9 mouse cellular contexts compared by ENCODE assay signal in the genomic region with DNA sequence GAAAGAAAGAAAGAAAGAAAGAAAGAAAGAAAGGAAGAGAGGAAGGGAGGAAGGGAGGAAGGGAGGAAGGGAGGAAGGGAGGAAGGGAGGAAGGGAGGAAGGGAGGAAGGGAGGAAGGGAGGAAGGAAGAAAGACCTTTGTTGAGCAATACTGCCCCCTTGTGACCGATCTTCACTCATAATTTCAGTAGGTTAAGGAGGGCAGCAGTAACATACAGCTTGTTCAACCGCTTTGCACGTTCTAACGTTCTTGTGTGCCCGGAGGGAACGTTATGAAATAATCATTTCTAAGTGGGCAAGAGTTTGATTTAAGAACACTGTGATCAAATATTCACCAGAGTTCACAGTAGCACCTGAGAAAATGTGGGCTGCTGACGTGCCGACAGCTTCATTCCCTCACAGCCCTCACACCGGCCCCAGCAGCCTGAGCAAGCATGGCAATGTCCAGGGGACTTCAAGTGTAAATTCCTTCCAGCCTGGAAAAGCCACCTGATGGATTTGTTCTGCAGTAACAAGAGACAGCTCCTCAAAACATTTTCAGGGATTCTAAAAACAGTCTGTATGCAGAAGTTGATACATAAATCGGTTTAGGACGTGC. TPM values are rescaled to one million over a fixed set of nuclear protein-coding genes. Genes with fewer than 3 reads are reported as not detected.
DNase-seq lines count a peak whose midpoint lies in the region; ATAC-seq and TF ChIP-seq lines count a peak whose summit lies in the region.
"Had no signal": no experiment of that assay in that cellular context is flagged by ENCODE, and none has a peak within 500 bp of the region (broad histone marks: within the 10 kb centered on the region; RNA-seq: fewer than 3 reads in every experiment).

No protein-coding gene starts in this region.

- peak; percentile 68 for DNase-seq in intestine, embryonic 14.5 days (ENCODE audit: low spot score)
- DNase-seq in 416B (ENCODE audit: low read depth) = peak; percentile 57
- no peak for DNase-seq in ES-E14 (ENCODE audit: low read depth, low spot score)
- peak; percentile 42 for DNase-seq in embryo, embryonic 9.5 days (ENCODE audit: extremely low spot score)
- peak; percentile 64 for DNase-seq in limb, embryonic 10.5 days (ENCODE audit: low spot score)
- DNase-seq in splenic B cell, adult 2 months (ENCODE audit: low read depth, low spot score) = peak; percentile 70
- DNase-seq in frontal cortex, postnatal 10 days (ENCODE audit: low spot score in 2 of 2) = no peak

- in situ Hi-C loops in ES-E14 (cut with MboI; ENCODE audit: low sequenced_read_pairs in 2 of 2, unreplicated experiment in 2 of 2) = loop anchor here in 1 of 2 experiments (25.0 kb wide), 1 partner anchor 352 kb away; no protein-coding TSS in a partner anchor

- WGBS in intestine, embryonic 14.5 days = 29% methylated on average over 11 of the region's 11 CpGs
- 33% methylated on average over 11 of the region's 11 CpGs for WGBS in intestine, embryonic 16.5 days
- 49% methylated on average over 11 of the region's 11 CpGs for WGBS in limb, embryonic 10.5 days

- no peak for ATAC-seq in intestine, embryonic 14.5 days (replicated peaks; ENCODE audit: low FRiP score, low TSS enrichment, low read depth)
- ATAC-seq in intestine, embryonic 16.5 days = no peak

- no peaks in the 10 kb centered on the region for H3K36me3 ChIP-seq in intestine, embryonic 14.5 days (ENCODE audit: control insufficient read depth, insufficient read depth, low read length)
- H3K36me3 ChIP-seq in intestine, embryonic 16.5 days (ENCODE audit: control insufficient read depth, insufficient read depth, low read length) = no peaks in the 10 kb centered on the region
- H3K36me3 ChIP-seq in ES-E14 (ENCODE audit: control insufficient read depth, insufficient read depth, low read length, poor library complexity, severe bottlenecking) = no peaks in the 10 kb centered on the region
- H3K36me3 ChIP-seq in limb, embryonic 10.5 days = no peaks in the 10 kb centered on the region
- no peaks in the 10 kb centered on the region for H3K36me3 ChIP-seq in splenic B cell, adult 2 months (ENCODE audit: control insufficient read depth, insufficient read depth, low read length, poor library complexity, severe bottlenecking)
- H3K36me3 ChIP-seq: embryonic facial prominence, embryonic 15.5 days had no signal

- H3K27me3 ChIP-seq in intestine, embryonic 14.5 days (replicated peaks; ENCODE audit: control insufficient read depth, insufficient read depth, low read length) = no peaks in the 10 kb centered on the region
- H3K27me3 ChIP-seq in intestine, embryonic 16.5 days (replicated peaks; ENCODE audit: control insufficient read depth, insufficient read depth, low read length) = no peaks in the 10 kb centered on the region
- H3K27me3 ChIP-seq in limb, embryonic 10.5 days (ENCODE audit: low read depth, poor library complexity, severe bottlenecking) = no peaks in the 10 kb centered on the region
- no peaks in the 10 kb centered on the region for H3K27me3 ChIP-seq in splenic B cell, adult 2 months (ENCODE audit: control insufficient read depth, insufficient read depth, low read length, poor library complexity, severe bottlenecking)
- H3K27me3 ChIP-seq: embryonic facial prominence, embryonic 15.5 days had no signal

- H3K9me3 ChIP-seq in intestine, embryonic 14.5 days (ENCODE audit: control insufficient read depth, low read length) = no peaks in the 10 kb centered on the region
- H3K9me3 ChIP-seq in intestine, embryonic 16.5 days (ENCODE audit: control insufficient read depth, low read length) = no peaks in the 10 kb centered on the region
- no peaks in the 10 kb centered on the region for H3K9me3 ChIP-seq in ES-E14 (ENCODE audit: control insufficient read depth, insufficient read depth, low read depth, low read length)
- no peaks in the 10 kb centered on the region for H3K9me3 ChIP-seq in limb, embryonic 10.5 days (replicated peaks)
- H3K9me3 ChIP-seq: embryonic facial prominence, embryonic 15.5 days had no signal

- H3K4me1 ChIP-seq in intestine, embryonic 14.5 days (replicated peaks; ENCODE audit: control insufficient read depth, insufficient read depth, low read length) = peaks cover 7% of the 10 kb centered on the region
- H3K4me1 ChIP-seq in intestine, embryonic 16.5 days (ENCODE audit: control insufficient read depth, insufficient read depth, low read length) = peaks cover 5% of the 10 kb centered on the region
- peaks cover 5 to 12% of the 10 kb centered on the region in 2 experiments; a peak in 3 of 4 replicates for H3K4me1 ChIP-seq in ES-E14 (ENCODE audit: control insufficient read depth in 2 of 2, insufficient read depth in 2 of 2, low read length in 2 of 2, poor library complexity in 1 of 2)
- peaks cover 17% of the 10 kb centered on the region for H3K4me1 ChIP-seq in limb, embryonic 10.5 days

- H3K27ac ChIP-seq in intestine, embryonic 14.5 days (ENCODE audit: low read depth) = no peak overlapping the region
- H3K27ac ChIP-seq in intestine, embryonic 16.5 days (ENCODE audit: low read length) = no peak overlapping the region
- no peak overlapping the region for H3K27ac ChIP-seq in ES-E14 (ENCODE audit: insufficient read depth, low read depth, low read length, poor library complexity, severe bottlenecking)
- no peak overlapping the region for H3K27ac ChIP-seq in limb, embryonic 10.5 days
- H3K27ac ChIP-seq: embryonic facial prominence, embryonic 15.5 days had no signal

- H3K9ac ChIP-seq in intestine, embryonic 14.5 days (ENCODE audit: low read length) = no peak overlapping the region
- no peak overlapping the region for H3K9ac ChIP-seq in intestine, embryonic 16.5 days (ENCODE audit: low read depth, low read length)
- H3K9ac ChIP-seq in ES-E14 (ENCODE audit: insufficient read depth, low read depth, low read length, poor library complexity, severe bottlenecking) = no peak overlapping the region
- H3K9ac ChIP-seq: embryonic facial prominence, embryonic 15.5 days had no signal

- no peak overlapping the region for H3K4me2 ChIP-seq in intestine, embryonic 14.5 days (ENCODE audit: low read length)
- no peak overlapping the region for H3K4me2 ChIP-seq in intestine, embryonic 16.5 days (ENCODE audit: low read depth, low read length)
- H3K4me2 ChIP-seq: embryonic facial prominence, embryonic 15.5 days had no signal

- no peak overlapping the region for H3K4me3 ChIP-seq in intestine, embryonic 14.5 days (ENCODE audit: low read depth, low read length)
- H3K4me3 ChIP-seq in intestine, embryonic 16.5 days (ENCODE audit: low read length) = no peak overlapping the region
- no peak overlapping the region for H3K4me3 ChIP-seq in ES-E14 (ENCODE audit: insufficient read depth in 1 of 2, low read depth in 1 of 2, low read length in 2 of 2, poor library complexity in 1 of 2, severe bottlenecking in 1 of 2)
- no peak overlapping the region for H3K4me3 ChIP-seq in limb, embryonic 10.5 days
- H3K4me3 ChIP-seq: embryonic facial prominence, embryonic 15.5 days had no signal

TF ChIP-seq in ES-E14, 5 proteins besides CTCF, POLR2A, EP300 and RAD21:
- no peak for TF ChIP-seq MAFK (IDR thresholded peaks at IDR 0.05; ENCODE audit: insufficient read depth, low read depth, low read length)
- TF ChIP-seq ZNF384 (IDR thresholded peaks at IDR 0.05; ENCODE audit: low read depth, low read length) = no peak
- TF ChIP-seq HCFC1 (IDR thresholded peaks at IDR 0.05; ENCODE audit: borderline replicate concordance, insufficient read depth, low read length) = no peak
- peak; percentile 36; the same call in 1 of the 2 replicates for TF ChIP-seq ZC3H11A (IDR thresholded peaks at IDR 0.05; ENCODE audit: borderline replicate concordance, low read depth, low read length)
- TF ChIP-seq CHD2 (IDR thresholded peaks at IDR 0.05; ENCODE audit: low read depth, low read length) = no peak
TF ChIP-seq in ES-E14: peak in this region for 1.

RNA-seq across cellular contexts. Expression of a gene that starts 26.2 kb away (rescaled TPM):
- polyA plus RNA-seq in intestine, embryonic 14.5 days (2014; fragmentation: Nextera tagmentation; extraction: Ambion mirVana) = 86.1 and 94.8 TPM in 2 replicates
- polyA plus RNA-seq in intestine, embryonic 16.5 days (2015; fragmentation: Nextera tagmentation; extraction: Ambion mirVana) = 70.8 and 76.0 TPM in 2 replicates
- 82.8 and 92.9 TPM in 2 replicates for total RNA-seq in ES-E14 (2012; rRNA removed)
- polyA plus RNA-seq in limb, embryonic 10.5 days (2016; fragmentation: Nextera tagmentation; extraction: Ambion mirVana) = 139 and 149 TPM in 2 replicates

Comparison
In these comparisons a context has a peak if more than half of its experiments do, and no peak if none do; other contexts are left out.
1. DNase-seq: peak in intestine, embryonic 14.5 days (single experiment), 416B (single experiment), embryo, embryonic 9.5 days (single experiment), limb, embryonic 10.5 days (single experiment) and splenic B cell, adult 2 months (single experiment); none in ES-E14 (single experiment) and frontal cortex, postnatal 10 days (0 of 2).